Mouse (Mus musculus) ES-Bruce4 (cell line): Measurements from ENCODE around the gene Gjc2.

ENCODE experiments used
- CTCF ChIP-seq: IDR thresholded peaks from one replicate; pipeline ENCODE4 v1.8.1; 2011; ENCODE audit warnings: low read depth, low read length
- EP300 ChIP-seq: IDR thresholded peaks from 2 replicates; pipeline ENCODE4 v1.6.1; 2011; ENCODE audit warnings: low read depth, low read length; ENCODE audit not compliant: insufficient read depth
- POLR2A ChIP-seq: IDR thresholded peaks from one replicate; pipeline ENCODE4 v1.8.1; 2011; ENCODE audit warnings: low read length; ENCODE audit not compliant: insufficient read depth

DNA sequence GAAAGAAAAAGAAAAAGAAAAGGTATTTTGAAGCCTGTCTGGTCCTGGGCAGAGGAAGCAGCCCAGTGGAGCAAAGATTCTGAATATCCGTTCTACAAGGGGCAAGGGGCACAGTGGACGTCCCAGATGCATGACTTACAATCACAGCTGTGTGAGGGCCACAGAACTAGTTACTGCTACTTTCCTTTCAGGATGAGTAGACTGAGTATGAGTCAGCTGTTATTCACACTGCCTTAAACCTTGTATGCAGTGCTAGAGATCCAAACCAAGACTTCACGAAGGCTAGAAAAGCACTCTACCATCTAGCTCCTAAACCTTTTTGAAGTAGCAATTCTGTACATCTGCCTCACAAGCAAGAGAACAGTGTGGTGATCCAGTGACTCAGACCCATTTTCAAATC is 43.2 kb upstream of the Gjc2 start:
- no peak for TF ChIP-seq POLR2A
- no peak for TF ChIP-seq CTCF
- TF ChIP-seq EP300, result no peak
